Mouse (Mus musculus): ENCODE data around the gene Ugt1a1. TPM values are rescaled to one million over a fixed set of nuclear protein-coding genes. Genes with fewer than 3 reads are reported as not detected.

The Ugt1a1 gene
- polyA plus RNA-seq, 1 experiment from 2014 or later, result not detected

DNA sequence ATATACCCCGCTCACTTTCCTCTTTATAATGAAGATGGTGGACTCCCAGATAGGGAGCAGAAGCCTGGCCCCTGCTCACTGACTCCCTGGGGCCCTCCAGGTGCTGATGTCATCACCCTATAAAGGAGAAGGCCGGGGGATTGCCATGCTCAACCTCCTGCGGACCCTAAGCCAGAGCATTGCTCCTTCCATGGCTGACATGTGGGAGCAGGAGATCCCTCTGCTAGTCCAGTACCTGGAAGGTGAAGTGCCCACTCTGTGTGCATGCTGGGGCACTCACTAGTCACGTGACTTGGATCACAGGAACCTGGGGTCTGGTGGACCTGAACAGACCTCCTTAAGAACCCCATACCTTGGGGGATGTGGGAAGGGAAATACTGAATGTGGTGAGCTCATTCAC is 28.8 kb downstream of the Ugt1a1 start:
- 76% methylated on average over 4 of the region's 4 CpGs for WGBS
- Histone ChIP-seq H3K27me3 (no peaks in the 10 kb centered on the region), H3K4me1 (no peaks in the 10 kb centered on the region), H3K27ac (no peak overlapping the region), H3K36me3 (no peaks in the 10 kb centered on the region), H3K9ac (no peak overlapping the region), H3K4me3 (no peak overlapping the region), H3K9me3 (replicated peaks) (peaks cover 92% of the 10 kb centered on the region), H3K4me2 (replicated peaks) (no peak overlapping the region)
- ATAC-seq (ENCODE audit: low FRiP score), result peak; percentile 13

DNA sequence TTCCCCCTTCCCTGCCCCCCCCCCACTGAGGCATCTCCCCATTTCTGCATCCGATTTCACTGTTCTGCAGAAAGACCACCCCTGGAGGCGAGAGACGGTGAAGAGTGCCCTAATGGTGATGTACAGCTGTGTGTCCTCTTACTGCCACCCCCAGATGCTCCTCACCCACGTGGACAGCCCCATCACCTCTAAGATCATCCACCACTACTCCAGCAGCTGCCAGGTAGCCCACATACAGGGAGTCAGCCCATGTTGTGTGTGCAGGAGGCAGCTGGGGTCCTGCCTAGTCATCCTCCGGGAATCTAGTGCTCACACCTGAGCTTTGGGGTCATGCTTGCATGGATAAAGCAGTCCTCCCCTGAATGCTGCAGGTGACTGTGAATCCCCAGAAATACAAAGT is 32.1 kb downstream of the Ugt1a1 start:
- Histone ChIP-seq H3K27me3 (no peaks in the 10 kb centered on the region), H3K27ac (no peak overlapping the region), H3K36me3 (no peaks in the 10 kb centered on the region), H3K9me3 (replicated peaks) (peaks cover 94% of the 10 kb centered on the region), H3K4me2 (replicated peaks) (no peak overlapping the region), H3K4me3 (no peak overlapping the region), H3K4me1 (no peaks in the 10 kb centered on the region), H3K9ac (no peak overlapping the region)
- no peak for ATAC-seq (ENCODE audit: low FRiP score)
- WGBS, result 67% methylated on average over 5 of the region's 5 CpGs

DNA sequence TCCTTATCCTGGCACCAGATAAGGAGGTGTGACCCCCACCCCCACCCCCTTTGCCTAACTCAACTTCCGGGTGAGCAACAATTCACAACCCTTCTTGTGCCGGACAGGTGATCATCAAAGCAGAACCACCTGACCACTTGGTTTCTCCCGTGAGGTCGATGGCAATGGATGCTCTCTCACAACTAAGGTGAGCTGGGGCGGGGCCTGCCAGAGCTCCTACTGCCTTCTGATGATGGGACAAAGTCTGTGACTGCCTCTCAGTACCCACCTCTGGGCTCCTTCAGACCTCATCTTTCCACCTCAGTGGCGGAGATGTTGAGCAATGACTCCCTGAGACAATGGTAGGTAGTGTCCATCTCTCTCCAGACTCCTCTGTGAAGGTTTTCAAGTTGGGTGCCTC is 34.1 kb downstream of the Ugt1a1 start:
- H3K4me1 ChIP-seq, result no peaks in the 10 kb centered on the region
- no peaks in the 10 kb centered on the region for H3K27me3 ChIP-seq
- ATAC-seq (ENCODE audit: low FRiP score), result no peak
- no peaks in the 10 kb centered on the region for H3K36me3 ChIP-seq
- no peak overlapping the region for H3K4me3 ChIP-seq
- H3K9me3 ChIP-seq (replicated peaks), result peaks cover 94% of the 10 kb centered on the region
- H3K27ac ChIP-seq, result no peak overlapping the region
- no peak overlapping the region for H3K9ac ChIP-seq
- WGBS, result 78% methylated on average over 6 of the region's 6 CpGs
- no peak overlapping the region for H3K4me2 ChIP-seq (replicated peaks)

DNA sequence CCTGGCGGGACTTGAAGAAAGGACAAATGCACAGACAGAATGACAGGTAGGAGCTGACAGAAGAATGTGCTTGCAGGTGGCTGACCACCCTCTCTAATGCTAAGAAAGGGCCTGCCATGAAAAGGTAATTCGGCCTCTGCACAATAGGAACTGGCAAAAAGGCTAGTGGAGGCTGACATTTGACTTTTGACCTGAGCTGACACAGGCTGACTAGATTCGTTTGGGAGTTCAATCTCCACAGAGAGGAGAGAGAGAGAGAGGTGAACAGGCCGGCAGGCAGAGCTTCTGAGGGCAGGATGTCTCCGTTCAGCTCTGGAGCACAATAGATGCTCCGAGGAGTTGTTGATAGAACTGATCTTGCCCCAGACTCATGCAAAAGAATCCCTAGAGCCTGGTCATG is 34.6 kb downstream of the Ugt1a1 start:
- Histone ChIP-seq H3K9ac (no peak overlapping the region), H3K4me2 (replicated peaks) (no peak overlapping the region), H3K4me3 (no peak overlapping the region), H3K27me3 (no peaks in the 10 kb centered on the region), H3K4me1 (no peaks in the 10 kb centered on the region), H3K9me3 (replicated peaks) (peaks cover 94% of the 10 kb centered on the region), H3K27ac (no peak overlapping the region), H3K36me3 (no peaks in the 10 kb centered on the region)
- WGBS, result 44% methylated on average over 6 of the region's 6 CpGs
- ATAC-seq (ENCODE audit: low FRiP score), result no peak

DNA sequence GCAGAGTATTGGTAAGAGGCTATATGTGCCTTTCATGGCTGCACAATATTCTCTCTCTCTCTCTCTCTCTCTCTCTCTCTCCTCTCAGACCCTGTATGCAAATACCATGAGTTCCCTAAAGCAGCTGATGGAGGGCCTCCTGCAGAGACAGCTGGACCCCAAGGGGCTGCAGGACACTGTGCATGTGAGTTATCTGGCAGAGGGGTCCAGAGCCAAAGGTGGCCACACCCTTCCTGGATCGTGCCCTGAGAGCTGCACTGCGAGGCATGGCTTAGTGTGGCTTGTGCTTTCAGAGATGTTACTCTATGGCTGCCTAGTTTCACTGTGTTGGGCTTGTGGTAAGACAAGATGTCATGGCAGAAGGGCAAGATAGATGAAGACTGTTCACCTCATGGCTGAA is 35.9 kb downstream of the Ugt1a1 start:
- Histone ChIP-seq H3K36me3 (no peaks in the 10 kb centered on the region), H3K27ac (no peak overlapping the region), H3K27me3 (no peaks in the 10 kb centered on the region), H3K4me3 (no peak overlapping the region), H3K9ac (no peak overlapping the region), H3K9me3 (replicated peaks) (peaks cover 93% of the 10 kb centered on the region), H3K4me1 (no peaks in the 10 kb centered on the region), H3K4me2 (replicated peaks) (no peak overlapping the region)
- WGBS, result 48% methylated on average over 2 of the region's 2 CpGs
- no peak for ATAC-seq (ENCODE audit: low FRiP score)

DNA sequence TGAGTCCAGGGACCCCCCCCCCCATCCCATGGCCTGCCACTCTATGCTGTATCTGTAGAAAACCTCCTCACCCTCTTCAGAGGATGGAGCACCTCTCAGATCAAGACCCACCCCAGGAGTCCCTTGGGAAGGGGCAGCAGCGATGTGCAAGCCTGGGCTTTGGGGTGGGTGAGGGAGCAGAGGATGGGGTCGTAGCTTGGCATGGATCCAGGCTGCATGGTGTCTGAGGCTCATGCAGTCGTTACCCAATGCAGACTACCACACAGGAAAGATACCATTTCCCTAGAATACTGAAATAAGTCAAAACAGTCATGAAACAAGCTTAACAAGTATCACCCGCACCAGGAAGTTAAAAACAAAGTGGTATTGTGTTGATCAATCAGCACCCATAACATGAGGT is 36.9 kb downstream of the Ugt1a1 start:
- WGBS, result 71% methylated on average over 4 of the region's 4 CpGs
- no peak for ATAC-seq (ENCODE audit: low FRiP score)
- H3K27ac ChIP-seq, result no peak overlapping the region

DNA sequence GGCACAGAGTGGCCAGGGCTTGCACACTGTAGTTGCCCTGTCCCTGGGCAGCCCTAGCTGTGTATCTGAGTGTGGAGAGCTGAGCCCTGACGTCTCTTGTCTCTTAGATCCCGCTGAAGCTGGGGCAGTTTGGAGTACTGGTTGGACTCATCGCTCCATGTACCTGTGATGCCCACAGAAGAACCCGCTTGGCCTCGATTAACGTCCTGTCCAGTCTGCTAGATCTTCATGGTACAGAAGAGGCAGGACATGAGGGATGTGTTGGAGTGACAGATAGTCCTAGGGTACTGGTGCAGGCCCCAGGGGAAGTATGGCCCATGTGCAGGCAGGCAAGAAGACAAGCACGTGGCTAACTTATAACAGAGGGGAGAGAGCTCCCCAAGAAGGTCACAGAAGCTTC is 37.8 kb downstream of the Ugt1a1 start:
- 77% methylated on average over 7 of the region's 7 CpGs for WGBS

More for the DNA sequence above, 36.9 kb downstream of the Ugt1a1 start:
- Histone ChIP-seq H3K9me3 (replicated peaks) (peaks cover 92% of the 10 kb centered on the region), H3K36me3 (no peaks in the 10 kb centered on the region), H3K4me3 (no peak overlapping the region), H3K27me3 (no peaks in the 10 kb centered on the region), H3K4me2 (replicated peaks) (no peak overlapping the region), H3K4me1 (no peaks in the 10 kb centered on the region), H3K9ac (no peak overlapping the region)

DNA sequence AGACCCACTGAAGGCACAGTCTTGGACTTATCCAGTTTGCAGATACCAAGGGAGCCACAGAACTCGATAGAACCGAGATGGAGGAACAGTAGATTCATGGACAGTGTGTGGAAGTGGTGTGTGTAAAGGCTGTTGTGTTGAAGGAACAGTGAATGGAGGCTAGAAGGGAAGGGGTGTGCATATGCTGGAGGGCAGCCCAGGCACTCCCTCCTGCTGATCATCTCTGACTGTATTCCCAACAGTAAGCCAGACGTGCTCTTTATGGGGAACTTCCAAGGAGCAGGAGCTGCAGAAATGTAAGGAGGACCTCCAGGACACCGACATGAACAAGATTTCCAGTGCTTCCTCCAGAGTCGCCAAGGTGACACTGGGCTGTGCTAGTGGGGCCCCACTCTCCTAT is 38.3 kb downstream of the Ugt1a1 start:
- no peaks in the 10 kb centered on the region for H3K27me3 ChIP-seq
- no peaks in the 10 kb centered on the region for H3K4me1 ChIP-seq
- H3K4me2 ChIP-seq (replicated peaks), result no peak overlapping the region
- H3K27ac ChIP-seq, result no peak overlapping the region
- H3K36me3 ChIP-seq, result no peaks in the 10 kb centered on the region
- H3K9me3 ChIP-seq (replicated peaks), result peaks cover 93% of the 10 kb centered on the region
- H3K9ac ChIP-seq, result no peak overlapping the region
- no peak for ATAC-seq (ENCODE audit: low FRiP score)
- H3K4me3 ChIP-seq, result no peak overlapping the region
- WGBS, result 81% methylated on average over 5 of the region's 5 CpGs

More for the DNA sequence above, 37.8 kb downstream of the Ugt1a1 start:
- no peak for ATAC-seq (ENCODE audit: low FRiP score)
- peaks cover 93% of the 10 kb centered on the region for H3K9me3 ChIP-seq (replicated peaks)
- H3K4me3 ChIP-seq, result no peak overlapping the region
- no peak overlapping the region for H3K9ac ChIP-seq
- H3K4me1 ChIP-seq, result no peaks in the 10 kb centered on the region
- H3K27ac ChIP-seq, result no peak overlapping the region
- no peaks in the 10 kb centered on the region for H3K27me3 ChIP-seq
- no peaks in the 10 kb centered on the region for H3K36me3 ChIP-seq
- no peak overlapping the region for H3K4me2 ChIP-seq (replicated peaks)

DNA sequence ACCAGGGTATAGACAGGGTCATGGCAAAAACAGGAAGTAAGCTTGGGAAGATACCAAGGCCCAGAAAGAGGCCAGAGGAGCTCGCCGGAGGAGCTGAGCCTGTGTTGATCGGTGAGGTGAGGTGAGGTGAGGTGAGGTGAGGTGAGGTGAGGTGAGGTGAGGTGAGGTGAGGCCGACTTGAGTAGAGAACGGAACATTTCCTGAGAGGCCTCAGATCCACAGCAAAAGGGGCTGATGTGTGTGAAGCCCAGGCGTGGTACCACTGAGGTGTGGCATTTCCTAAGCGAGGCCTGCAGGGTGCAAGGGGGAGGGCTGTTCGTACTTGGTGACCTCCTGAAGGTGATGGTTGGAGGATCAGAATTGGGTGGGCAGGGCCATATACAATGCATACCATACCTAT is 41.3 kb downstream of the Ugt1a1 start:
- no peak overlapping the region for H3K9ac ChIP-seq
- H3K4me2 ChIP-seq (replicated peaks), result no peak overlapping the region
- WGBS, result 72% methylated on average over 8 of the region's 8 CpGs
- no peak overlapping the region for H3K4me3 ChIP-seq
- H3K9me3 ChIP-seq (replicated peaks), result peaks cover 93% of the 10 kb centered on the region
- H3K27ac ChIP-seq, result no peak overlapping the region
- no peaks in the 10 kb centered on the region for H3K36me3 ChIP-seq
- no peaks in the 10 kb centered on the region for H3K4me1 ChIP-seq
- no peaks in the 10 kb centered on the region for H3K27me3 ChIP-seq
- ATAC-seq (ENCODE audit: low FRiP score), result no peak

DNA sequence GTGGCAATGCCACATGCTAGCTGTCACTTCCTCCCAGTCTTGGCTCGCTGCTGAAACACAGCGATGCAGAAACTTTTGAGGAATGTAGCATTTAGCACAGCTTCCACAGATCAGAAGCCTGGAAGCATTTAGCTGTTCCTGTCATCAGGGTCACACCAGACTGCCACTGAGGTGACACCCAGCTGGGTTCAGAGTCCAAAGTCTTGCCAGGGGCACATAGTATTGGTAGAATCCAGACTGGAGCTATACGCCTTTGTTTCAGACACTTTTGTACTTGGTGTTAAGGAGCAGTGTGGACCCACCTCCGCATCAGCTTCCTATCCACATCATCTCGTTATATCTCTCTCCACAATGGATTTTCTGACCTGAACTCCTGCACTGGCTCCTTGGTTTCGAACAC is 41.8 kb downstream of the Ugt1a1 start:
- H3K4me3 ChIP-seq, result no peak overlapping the region
- H3K36me3 ChIP-seq, result no peaks in the 10 kb centered on the region
- no peak overlapping the region for H3K27ac ChIP-seq
- 74% methylated on average over 6 of the region's 6 CpGs for WGBS
- no peak overlapping the region for H3K9ac ChIP-seq
- ATAC-seq (ENCODE audit: low FRiP score), result no peak
- peaks cover 92% of the 10 kb centered on the region for H3K9me3 ChIP-seq (replicated peaks)
- H3K27me3 ChIP-seq, result no peaks in the 10 kb centered on the region
- no peaks in the 10 kb centered on the region for H3K4me1 ChIP-seq
- no peak overlapping the region for H3K4me2 ChIP-seq (replicated peaks)

DNA sequence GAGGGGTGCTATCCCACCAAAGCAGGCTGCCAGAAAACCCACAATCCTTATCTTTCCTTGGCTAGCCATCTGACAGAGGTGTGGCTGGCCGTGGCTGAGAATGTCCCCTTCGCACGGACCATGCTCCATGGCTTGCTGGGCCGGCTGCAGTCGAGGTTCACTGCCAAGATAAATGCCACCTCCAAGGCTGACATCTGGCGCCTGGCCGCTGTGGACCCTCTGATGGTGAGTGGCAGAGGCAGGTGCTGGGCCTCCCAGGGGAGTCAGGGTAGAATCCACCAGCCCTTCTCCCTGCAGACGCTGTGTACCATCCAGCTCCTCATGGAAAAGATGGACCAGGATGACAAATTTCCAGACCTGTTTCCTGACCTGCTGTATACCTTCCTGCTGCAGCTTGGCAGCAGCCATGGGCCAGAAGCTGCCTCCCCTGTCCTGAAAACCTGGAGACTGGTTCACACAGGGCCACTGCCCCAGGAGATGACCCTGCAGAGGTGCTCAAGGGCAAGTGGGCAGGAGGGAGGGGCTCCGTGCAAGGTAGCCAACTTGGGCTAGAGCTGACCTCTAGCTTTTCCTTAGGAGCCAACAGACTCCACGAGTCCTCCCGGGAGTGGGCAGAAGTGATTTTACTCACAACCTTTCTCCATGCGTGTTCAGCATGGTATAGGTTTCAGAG is 43.2 kb downstream of the Ugt1a1 start:
- Histone ChIP-seq H3K9me3 (replicated peaks) (peaks cover 87% of the 10 kb centered on the region), H3K27me3 (no peaks in the 10 kb centered on the region), H3K4me3 (no peak overlapping the region), H3K4me1 (no peaks in the 10 kb centered on the region), H3K4me2 (replicated peaks) (no peak overlapping the region), H3K36me3 (peaks cover 7% of the 10 kb centered on the region), H3K9ac (no peak overlapping the region), H3K27ac (no peak overlapping the region)
- ATAC-seq (ENCODE audit: low FRiP score), result peak; percentile 2; the same call in 1 of the 2 replicates
- 86% methylated on average over 12 of the region's 12 CpGs for WGBS

DNA sequence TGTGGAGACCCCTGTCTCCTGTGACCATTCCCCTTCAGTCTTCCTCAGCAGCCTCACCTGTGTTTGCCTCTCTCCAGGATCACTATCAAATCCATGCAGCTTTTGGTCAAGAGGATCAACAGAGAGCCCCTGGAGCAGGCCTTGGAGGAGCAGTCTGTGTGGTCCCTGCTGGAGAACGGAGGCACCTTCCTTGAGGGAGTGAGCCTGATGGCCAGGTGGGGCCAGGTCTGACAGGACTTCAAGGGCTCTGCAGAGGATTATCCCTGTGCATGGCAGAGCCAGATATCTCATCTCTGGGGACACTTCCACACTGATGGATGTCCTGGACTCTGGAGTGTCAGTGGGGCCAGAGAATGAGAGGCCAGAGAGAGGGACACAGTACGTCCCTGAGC is 43.7 kb downstream of the Ugt1a1 start:
- Histone ChIP-seq H3K4me3 (no peak overlapping the region), H3K27me3 (no peaks in the 10 kb centered on the region), H3K9me3 (replicated peaks) (peaks cover 86% of the 10 kb centered on the region), H3K36me3 (peaks cover 13% of the 10 kb centered on the region), H3K27ac (no peak overlapping the region), H3K4me1 (no peaks in the 10 kb centered on the region), H3K9ac (no peak overlapping the region), H3K4me2 (replicated peaks) (no peak overlapping the region)
- WGBS, result 55% methylated on average over 2 of the region's 2 CpGs
- ATAC-seq (ENCODE audit: low FRiP score), result peak; percentile 3; the same call in 1 of the 2 replicates

DNA sequence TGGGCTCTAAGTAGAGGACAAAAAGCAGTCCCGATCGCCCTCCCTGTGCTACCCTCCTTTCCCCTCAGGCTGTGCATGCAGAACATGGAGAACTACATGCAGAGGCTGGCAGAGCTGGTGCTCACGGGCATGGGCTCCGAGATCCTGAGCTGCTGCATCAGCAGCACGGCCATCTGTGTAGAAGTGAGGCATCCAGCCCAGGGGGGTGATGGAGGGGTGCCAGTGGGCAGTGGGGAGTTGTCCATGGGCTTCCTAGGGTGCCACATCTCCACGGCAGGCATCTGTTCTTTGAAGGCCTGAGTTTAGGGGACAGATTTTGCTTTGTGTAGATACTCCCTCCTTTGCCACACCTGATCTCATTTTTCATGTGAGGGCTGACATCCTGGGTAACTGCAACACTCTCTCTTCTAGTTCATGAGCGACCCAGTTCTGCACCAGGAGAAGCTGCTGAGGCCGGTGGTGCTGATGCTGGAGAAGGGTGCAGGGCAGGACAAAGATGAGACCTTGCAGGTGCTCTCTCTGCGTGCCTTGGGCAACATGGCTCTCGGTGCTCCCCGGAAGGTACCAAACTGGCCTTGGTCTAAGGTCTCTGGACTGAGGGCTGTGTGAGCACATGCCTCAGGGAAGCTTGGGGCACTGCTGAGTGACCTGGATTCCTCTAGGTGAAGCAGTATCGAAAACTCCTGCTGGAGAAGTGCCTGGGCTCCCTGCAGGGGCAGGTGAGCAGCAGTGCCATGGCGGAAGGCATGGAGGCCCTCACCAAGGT is 44.4 kb downstream of the Ugt1a1 start:
- Histone ChIP-seq H3K4me3 (no peak overlapping the region), H3K27me3 (no peaks in the 10 kb centered on the region), H3K27ac (no peak overlapping the region), H3K9ac (no peak overlapping the region), H3K4me1 (no peaks in the 10 kb centered on the region), H3K4me2 (replicated peaks) (no peak overlapping the region), H3K36me3 (peaks cover 20% of the 10 kb centered on the region), H3K9me3 (replicated peaks) (peaks cover 79% of the 10 kb centered on the region)
- WGBS, result 82% methylated on average over 13 of the region's 13 CpGs
- ATAC-seq (ENCODE audit: low FRiP score), result no peak

Measured in hindbrain, embryonic 12.5 days (tissue).